Mouse (Mus musculus) cerebral cortex, adult 2 months (tissue): ENCODE data around the gene Ubqln3.

Experiments used
- WGBS: fragments of 180-500 bp; shearing (Covaris S2); methylation state at CpG from one replicate; pipeline ENCODE4 v1.1.7; 2018; 5-methylcytosine and 5-hydroxymethylcytosine counted together

The Ubqln3 gene

DNA sequence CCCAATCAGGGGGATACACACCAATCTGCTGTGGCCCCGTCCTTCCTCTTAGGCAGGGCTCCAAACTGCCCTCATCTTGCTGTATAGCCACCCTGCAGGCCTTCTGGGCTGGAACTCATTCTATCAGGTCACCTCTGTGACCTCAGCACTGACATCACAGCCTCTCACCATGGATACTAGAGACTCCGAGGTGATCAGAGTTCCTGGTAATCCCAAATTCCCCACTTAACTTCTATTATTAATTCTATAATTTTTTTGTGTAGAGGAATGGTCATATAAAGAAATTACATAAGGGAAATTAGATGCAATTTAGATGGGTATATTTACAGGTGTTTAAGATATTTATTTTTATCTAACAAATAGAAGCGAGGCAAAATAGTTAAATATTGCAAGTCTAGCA is at the start of gene Ubqln3:
Gene Ubqln3 (minus strand): TSS at position 101 of the 400 bp plus-strand sequence.
- 72% methylated on average over 3 of the region's 3 CpGs for WGBS

DNA sequence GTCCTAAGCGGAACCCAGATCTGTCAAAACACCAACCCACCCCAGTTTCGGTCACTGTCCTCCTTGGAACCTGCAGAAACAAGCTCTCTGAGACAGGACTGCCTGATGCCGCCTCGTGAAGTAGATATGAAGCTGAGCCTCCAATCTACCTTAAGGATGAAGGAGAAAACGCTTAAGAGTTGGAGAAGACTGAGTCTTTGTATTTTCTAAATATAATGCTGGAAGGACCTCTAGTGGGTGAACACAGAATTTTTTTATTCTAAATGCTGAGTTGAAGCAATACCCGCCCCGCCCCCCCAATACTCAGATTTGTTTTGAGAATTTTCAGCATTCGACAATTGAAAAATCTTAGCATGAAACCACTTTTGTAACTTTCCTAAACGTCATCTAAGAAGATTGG is 48.2 kb upstream of the Ubqln3 start:
- 62% methylated on average over 9 of the region's 9 CpGs for WGBS

DNA sequence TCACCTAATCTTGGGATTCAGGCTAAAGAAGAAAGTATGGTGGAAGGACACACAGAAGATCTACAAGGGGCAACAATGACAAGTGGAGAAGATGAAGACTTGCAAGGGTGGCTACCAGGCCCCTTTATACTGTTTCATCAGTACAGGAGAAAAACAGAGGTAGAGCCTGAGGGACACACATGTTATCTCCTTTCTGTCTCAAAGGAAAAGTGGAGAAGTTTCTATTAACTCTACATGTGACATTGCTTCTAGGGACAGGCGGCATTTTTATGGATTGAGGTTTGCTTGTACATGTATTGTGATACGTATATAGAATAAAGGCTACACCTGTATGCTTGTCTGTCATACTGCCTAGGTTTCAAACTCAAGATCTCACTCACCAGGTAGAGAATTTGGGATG is 40.2 kb upstream of the Ubqln3 start, which contains the start of gene Olfr648:
Gene Olfr648 (minus strand): TSS at position 101 of the 400 bp plus-strand sequence.
- 98% methylated on average over 2 of the region's 2 CpGs for WGBS

DNA sequence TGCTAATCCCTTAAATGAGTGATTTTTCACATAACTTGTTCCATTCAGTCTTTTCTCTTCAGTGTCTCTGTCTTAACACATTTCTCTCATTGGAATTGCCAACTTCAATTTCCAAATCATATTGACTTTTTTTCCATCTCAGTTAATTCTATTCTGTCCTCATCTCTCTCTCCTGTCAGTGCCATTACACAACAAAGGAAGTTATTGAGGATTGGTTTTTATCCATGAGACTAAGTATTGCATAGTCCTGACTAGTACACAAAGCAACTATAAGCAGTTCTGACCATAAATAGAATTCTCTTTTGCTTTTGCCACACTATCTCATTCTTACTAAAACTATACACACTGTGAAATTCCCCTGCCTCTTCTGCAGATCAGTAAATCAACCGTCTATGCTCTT is 36.0 kb upstream of the Ubqln3 start:
- 59% methylated on average over 1 of the region's 1 CpGs for WGBS

DNA sequence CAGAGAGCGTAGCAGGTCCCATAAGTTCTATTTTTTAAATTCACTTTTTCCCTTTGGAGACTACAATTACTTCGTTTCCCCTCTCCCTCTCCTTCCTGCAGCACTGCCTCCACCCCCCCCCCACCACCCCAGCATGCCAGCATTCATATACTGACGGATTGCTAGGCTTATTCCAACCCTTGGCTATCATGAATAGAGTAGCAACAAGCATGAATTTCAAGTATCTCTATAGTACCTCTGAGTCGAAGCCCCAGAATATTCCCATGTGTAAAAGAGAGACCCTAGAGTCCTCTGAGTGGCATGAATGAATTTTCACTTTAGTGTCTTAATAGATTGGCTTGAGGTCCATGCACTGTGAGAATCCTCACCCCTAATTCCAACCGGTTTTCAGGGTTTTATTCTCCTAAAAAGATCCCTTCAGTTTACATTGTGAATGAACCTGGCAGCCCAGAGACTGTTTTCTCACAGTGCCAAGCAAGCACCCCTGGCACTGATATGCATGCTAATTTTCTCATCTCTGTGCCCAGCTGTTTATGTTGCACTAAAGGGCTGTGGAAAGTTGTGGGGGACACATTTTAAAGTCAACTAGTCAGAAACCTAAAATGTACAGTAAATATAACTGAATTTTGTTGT is 35.5 kb upstream of the Ubqln3 start:
- WGBS, result 65% methylated on average over 5 of the region's 5 CpGs

DNA sequence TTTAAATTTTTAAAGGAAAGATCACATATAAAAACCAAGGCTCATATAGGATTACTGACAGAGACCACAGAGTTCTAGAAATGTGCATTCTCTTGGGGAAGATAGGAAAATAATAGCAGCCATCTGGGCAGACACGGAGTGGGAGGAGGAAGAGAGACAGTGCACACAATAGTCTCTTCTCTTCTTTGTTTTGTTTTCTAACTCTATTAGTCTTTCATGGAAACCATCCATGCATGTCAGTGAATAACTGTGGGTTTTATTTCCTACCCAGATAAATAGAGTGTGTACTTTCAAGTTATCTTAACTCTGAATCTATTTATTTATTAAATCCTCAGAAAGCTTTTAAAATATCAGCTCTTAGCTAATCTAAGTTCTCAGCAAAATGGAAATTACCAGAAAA is 32.0 kb upstream of the Ubqln3 start:
- 40% methylated on average over 1 of the region's 1 CpGs for WGBS

DNA sequence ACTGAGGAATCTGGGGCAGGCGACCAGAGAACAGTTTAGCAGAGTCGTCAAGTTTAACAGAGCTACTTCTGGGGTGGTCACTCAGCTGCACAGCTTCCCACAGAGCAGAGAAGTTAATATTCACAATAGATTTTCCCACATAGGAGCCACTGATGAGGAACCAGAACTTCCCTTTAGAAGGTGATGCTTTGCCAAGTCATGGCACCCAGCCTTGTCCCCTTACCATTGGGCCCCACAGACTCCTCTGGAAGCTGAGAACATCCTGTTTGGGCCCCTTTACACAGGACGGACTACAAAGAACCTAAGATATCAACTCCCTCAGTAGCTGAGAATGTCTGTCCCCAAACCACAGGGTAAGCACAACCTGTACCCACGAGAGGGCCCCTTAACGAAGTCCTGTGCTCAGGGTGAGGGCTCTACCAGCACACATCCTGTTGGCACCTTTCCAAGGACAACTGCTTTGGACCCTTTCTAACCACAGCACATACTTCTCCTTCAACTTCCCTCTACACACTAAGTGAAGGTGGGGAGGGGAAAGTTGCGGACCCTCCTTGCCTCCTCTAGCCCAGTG is 26.6 kb upstream of the Ubqln3 start:
- WGBS, result 67% methylated on average over 6 of the region's 6 CpGs

DNA sequence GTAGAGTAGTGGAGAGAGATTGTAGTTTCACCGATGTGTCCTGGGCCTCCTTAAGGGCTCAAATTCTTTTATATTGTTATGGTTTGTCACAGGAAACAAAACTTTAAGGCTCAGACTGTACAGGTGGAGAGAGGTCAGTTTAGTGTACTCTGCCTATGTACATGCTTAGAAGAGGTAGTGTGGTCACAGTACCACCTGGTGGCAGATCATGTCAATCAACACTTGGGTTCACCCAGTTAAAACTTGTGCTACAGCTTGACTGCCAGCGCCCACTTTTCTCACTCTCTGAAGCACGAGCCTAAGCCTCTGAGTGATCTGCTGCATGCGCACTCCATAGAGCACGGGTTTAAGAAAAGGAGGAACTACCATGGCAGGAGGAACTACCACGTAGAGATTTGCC is 24.0 kb upstream of the Ubqln3 start:
- WGBS, result 88% methylated on average over 6 of the region's 6 CpGs

DNA sequence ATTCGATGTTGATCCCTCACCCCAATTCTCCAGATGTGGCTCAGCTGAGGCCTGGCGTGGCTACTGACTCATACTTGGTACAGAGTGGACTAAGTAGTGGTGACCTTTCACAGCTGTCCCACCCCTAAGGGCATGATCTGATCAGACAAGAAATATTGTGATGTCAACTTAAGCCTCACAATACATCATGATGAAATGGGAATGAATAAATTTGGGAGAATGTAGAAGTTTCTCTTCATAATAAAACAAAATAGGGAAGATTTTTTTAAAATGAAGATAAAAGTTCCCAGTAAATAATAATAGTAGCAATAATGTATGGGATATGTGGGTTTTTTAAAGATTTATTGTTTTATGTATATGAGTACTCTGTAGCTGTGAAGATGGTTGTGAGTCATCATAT is 7.4 kb upstream of the Ubqln3 start, which contains the start of gene Ubqlnl:
Gene Ubqlnl (minus strand): TSS at position 101 of the 400 bp plus-strand sequence.
- WGBS, result 85% methylated on average over 2 of the region's 2 CpGs

DNA sequence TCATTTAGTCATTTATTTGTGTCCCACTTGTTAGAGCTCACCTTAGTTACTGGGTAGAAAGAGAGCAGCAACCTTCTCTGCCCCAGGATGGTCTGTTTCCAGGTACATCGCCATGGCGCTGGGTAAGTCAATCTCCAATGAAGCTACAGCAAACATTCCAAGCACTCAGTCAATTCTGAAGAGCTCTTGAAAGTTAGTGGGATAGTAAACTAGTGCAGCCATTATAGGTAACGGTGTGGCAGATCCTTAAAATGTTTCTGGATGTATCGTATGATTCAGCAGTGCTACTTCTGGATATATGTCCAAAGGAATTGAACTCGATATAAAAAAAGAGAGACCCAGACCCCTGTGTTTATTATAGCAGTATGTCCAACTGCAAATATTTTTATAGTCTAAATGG is 5.8 kb downstream of the Ubqln3 start, which contains the start of gene Olfr643:
Gene Olfr643 (minus strand): TSS at position 101 of the 400 bp plus-strand sequence.
- WGBS, result 87% methylated on average over 5 of the region's 5 CpGs

DNA sequence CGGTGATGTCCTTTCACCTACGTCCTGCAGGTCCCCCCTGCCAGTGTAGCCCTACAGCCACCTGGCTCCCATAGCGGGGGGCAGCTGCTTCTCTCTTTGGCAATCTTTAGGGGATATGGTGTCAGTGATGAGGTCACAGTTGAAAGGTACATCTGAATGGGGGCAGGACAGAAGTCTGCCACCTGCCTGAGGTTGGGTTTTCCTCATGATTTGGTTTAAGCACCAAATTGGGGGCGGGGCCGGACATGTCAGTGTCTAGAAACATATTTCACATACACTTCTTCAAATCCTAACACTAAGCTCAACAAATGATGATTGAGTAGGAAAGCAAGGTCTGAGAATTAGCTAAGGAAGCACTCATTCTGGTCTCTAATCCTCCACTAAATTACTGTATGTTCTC is 13.4 kb downstream of the Ubqln3 start, which contains the start of gene Ubqln5:
Gene Ubqln5 (minus strand): TSS at position 101 of the 400 bp plus-strand sequence.
- 90% methylated on average over 5 of the region's 5 CpGs for WGBS

DNA sequence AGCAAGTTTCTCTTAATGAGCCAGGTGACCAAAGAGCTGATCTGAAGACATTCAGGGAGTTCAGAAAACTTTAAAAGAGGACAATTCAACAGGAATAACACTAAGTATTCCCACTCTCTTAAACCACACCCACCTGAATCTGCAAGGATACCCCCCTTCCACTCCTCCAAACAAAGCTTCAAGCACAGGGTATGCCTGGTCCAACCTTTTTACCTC is 38.4 kb downstream of the Ubqln3 start, which contains the start of gene Olfr646:
Gene Olfr646 (plus strand): TSS at position 117 of the 216 bp plus-strand sequence.

DNA sequence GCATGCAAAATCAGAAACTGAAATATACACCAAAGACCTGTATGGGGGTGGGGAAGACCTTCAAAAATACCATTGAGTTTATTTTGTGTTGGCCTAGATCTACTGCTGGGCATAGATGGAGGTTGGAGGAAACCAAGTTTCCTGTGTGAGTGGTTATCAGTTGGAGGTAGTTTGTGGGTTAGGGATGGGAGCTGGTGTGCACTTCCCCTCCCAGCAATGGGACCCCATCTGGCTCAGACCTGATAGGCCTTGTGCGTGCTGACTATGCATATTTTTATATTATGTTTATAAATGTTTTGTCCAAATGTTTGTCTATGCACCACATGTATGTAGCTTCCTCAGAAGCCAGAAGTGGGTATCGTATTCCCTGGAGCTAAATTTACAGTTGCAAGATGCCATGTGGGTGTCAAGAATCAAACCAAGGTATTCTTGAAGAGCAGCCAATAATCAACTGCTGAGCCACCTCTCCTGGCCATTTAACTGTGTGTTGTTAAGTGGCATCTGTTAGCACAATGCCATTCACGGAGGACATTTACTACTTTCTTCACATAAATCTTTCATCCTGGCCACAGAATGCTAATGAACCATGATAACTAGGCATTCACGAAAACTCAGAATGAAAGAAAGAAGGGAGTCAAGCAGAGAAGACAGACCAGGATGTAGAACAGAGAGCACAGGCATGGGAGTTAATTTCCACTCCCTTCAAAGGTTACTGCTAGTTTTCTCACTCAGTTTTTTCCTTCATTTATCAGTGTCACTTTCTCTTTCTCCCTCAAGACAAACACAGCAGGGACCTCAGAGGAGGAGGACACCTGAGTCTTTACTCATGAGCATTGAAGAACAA is 38.9 kb downstream of the Ubqln3 start:
- 63% methylated on average over 4 of the region's 4 CpGs for WGBS
